Mouse (Mus musculus) megakaryocyte progenitor cell, adult 5-6 weeks (primary cell): ENCODE measurements around the gene Xpnpep2. TPM values are rescaled to one million over a fixed set of nuclear protein-coding genes. Genes with fewer than 3 reads are reported as not detected.

Experiments used
- ATAC-seq: replicated peaks from 2 replicates; pipeline ENCODE4 v1.8.0; 2016; ENCODE audit warnings: mild to moderate bottlenecking, moderate TSS enrichment, inconsistent platforms; ENCODE audit not compliant: poor library complexity
- total RNA-seq, 2 experiments: library from RNA; stranded (forward) in 1 of 2; stranded (reverse) in 1 of 2; fragments of 157-497, 149-512 nt in 1 of 2; fragments of 200-1000 nt in 1 of 2; gene quantifications; 2 replicates each; pipeline versions ENCODE4 v1.2.3 to v1.2.4; 2015 to 2017

Xpnpep2 gene
- not detected in 2 replicates for total RNA-seq (2015)
- not detected in 2 replicates for total RNA-seq (2017)

- ATAC-seq = no peak
Observed at GRCm38 (mm10) chrX:48108394-48109315, at the start of gene Xpnpep2. Gene Xpnpep2 (plus strand): TSS chrX:48108725.

DNA sequence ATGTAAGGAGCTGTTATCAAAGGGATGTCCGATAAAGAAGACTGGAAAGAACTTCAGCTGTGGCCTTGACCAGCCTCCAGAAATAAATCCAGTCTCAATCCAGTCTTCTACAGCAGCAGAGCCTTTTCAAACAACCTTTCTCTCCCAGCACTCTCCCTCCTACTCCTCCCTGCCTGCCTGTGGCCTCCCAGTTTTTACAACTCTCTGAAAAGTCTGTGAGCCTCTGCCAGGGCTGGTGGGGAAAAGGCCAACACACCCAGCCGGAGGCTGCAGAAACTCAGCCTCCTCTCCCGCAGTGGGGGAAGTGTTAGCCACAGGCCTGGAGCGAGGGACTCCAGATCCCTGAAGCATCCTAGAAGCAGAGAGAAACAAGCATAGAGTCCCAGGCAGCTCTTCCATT, 46.0 kb upstream of the Xpnpep2 start:
- no peak for ATAC-seq

DNA sequence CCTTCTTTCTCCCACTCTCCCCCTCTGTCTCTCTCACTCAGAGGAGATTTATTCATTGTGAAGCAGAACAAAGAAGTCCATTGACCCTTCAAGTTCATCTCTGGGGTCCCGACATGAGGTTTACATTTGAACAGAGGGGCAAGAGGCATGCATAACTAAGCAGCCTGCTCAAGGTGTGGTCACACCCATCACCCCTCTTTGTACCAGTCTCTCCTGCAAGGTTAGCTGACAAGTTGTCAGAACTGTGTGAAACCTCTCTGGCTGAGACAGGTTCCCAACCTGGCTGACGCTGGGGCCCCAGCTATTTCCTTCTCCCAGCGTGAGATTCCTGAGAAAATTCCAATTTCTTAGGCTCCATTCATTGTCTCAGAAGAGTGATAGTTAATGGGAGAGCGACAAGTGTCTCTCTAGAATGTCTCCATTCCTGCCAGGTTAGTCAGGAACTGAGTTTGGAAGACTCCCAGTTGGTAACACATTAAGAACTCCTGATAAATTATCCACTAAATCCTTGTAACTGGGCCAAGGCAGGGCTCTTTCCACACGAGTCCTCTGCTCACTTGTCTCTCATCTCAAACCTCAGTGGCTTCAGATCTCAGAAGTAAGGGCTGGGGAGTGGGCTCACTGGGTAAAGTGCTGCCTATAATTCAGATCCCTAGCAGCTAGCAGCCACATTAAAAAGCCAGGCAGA, 44.2 kb upstream of the Xpnpep2 start:
- ATAC-seq = no peak

GRCm38 (mm10) chrX:48066891-48067290, 41.6 kb upstream of the Xpnpep2 start:
- 0 out of 2 replicates have a peak, but pooled peaks have one; percentile 54 for ATAC-seq

DNA sequence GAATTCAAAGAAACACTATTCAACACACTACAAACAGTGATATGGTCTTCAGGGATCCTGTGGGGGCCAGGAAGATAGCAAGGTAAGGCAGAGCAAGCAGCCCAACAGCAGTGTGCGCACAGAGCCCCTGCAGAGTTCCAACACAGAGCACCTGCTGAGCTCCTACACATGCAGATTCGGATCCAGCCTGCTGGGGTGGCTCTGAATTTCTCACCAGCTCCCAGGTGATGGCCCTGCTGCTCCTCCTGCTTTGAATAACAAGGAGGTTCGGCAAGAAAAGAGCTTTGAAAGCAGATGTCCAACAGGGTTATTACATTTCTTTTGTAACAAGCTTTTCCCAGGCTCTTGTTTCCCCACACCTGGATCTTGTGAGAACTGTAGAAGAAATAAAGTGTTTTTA, 36.6 kb upstream of the Xpnpep2 start:
- ATAC-seq = no peak

DNA sequence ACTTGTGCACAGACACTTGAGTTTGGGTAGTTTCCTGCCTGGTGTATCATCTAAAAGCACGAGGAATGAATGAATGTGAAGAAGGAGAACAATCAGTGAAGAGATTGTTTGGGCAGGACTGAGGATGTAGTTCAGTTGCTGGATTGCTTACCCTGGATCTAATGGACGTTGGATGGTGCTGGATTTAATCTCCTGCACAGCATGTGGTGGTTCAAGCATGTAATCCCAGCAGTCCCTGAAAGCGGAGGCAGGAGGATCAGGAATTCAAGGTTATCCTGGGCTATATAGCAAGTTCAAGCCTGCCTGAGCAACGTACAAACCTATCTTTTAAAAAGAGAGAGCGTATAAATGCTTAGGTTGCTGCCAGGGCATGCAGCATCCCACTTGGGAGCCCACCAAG, 36.1 kb upstream of the Xpnpep2 start:
- no peak for ATAC-seq

DNA sequence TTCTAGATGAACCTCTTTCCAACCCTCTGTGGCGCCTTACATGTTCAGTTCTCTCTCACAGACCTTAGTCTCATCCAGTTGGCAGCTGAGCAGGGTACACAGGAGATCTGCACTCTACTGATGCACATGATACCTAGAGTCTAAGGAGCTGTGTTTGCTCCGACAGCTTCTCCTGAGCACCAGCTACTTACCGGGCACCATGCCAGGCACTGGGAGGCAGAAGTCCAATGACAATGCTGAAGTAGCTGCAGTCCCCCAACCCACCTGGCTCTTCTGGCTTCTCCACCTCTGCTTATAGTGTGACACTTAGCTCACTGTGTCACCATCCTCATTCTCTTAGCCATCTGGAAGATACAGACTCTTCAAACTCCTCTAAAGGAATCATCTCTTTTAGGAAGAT, 33.8 kb upstream of the Xpnpep2 start:
- ATAC-seq = no peak

GRCm38 (mm10) chrX:48076806-48077425, 31.6 kb upstream of the Xpnpep2 start:
- ATAC-seq = no peak

DNA sequence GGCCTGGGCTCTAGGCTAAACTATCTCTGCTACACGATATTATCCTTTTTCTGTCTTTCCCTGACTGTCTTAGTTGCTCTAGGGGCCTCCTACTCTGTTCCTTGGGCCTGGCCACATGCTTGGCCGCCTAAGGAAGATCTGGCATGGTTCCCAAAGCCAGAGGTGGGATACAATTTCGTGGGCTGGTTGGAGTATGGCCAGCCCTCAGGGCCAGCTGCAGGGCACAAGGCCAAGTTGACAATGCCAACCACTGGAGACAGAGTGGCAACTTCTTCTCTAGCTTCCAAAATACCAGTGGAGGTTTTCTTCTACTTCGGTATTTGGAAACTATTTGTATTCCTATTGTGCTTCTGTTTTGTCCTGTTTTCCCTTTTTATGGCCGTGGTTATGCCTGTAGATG, 26.2 kb upstream of the Xpnpep2 start:
- ATAC-seq = no peak

GRCm38 (mm10) chrX:48092129-48092528, 16.4 kb upstream of the Xpnpep2 start:
- ATAC-seq = no peak

DNA sequence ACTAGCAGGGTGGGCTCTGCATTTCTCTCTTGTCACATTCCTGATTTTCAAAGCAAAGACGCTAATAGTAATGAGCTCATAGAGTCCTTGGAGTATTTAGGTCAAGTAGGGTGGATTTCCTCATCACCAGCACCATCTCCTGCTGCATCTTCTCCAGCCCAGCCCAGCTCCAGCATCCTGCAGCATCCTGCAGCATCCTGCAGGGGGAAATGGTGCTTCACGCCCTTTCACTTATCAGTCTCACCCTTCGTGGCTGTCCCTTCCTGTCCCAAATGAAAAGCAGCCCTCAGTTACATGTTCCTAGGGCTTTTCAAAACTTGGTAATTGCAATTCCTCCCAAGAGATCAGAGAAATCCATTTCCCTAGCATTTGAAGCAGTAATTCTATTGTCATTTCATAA, 15.0 kb upstream of the Xpnpep2 start:
- ATAC-seq = peak; percentile 76

DNA sequence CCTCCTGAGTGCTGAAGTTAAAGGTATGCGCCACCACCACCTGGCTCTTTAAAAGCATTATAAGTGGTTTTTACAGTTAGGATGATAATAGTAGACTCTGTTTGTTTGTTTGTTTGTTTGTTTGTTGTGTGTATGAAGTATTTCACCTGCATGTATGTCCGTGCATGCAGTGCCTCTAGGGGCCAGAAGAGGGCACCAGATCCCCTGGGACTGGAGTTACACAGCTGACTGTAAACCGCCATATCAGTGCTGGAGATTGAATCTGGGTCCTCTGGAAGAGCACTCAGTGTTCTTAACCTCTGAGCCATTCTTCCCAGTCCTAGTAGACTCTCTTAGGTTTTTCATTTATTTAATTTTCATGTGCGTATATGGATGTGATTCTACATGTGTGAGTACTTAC, 13.9 kb upstream of the Xpnpep2 start:
- peak; percentile 78; the same call in 1 of the 2 replicates for ATAC-seq

GRCm38 (mm10) chrX:48096580-48096979, 11.9 kb upstream of the Xpnpep2 start:
- peak; percentile 54; the same call in 1 of the 2 replicates for ATAC-seq

DNA sequence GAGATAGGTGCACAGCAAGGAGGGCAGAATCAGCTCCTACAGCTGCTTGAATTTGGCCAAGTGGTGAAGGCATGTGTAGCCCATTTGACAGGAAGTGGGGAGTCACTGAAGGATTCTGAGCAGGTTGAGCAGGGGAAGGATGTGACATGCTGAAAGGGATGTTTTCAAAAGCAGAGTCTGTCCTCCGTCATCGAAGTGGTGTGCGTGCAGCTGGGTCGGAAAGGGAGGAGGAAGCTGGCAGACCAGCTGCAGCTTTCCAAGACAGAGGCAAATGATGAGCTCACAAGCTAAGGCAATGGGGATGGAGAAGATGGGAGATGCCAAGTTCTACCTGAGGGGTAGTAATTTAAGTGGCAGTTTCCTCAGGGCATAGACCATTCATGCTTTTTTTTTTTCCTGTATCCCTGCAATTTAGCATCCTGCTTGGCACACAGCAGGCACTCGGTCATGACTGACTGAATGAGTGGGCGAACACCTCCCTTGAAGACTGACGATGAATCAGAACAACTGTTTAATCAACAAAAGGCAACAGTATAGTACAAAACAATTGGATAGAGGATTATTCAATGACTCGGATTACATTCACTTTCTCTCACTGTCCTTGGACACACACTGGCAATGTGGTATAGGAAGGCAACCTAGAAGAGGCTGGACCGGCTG, 9.9 kb upstream of the Xpnpep2 start:
- no peak for ATAC-seq

GRCm38 (mm10) chrX:48099871-48100270, 8.7 kb upstream of the Xpnpep2 start:
- ATAC-seq = 0 out of 2 replicates have a peak, but pooled peaks have one; percentile 29

DNA sequence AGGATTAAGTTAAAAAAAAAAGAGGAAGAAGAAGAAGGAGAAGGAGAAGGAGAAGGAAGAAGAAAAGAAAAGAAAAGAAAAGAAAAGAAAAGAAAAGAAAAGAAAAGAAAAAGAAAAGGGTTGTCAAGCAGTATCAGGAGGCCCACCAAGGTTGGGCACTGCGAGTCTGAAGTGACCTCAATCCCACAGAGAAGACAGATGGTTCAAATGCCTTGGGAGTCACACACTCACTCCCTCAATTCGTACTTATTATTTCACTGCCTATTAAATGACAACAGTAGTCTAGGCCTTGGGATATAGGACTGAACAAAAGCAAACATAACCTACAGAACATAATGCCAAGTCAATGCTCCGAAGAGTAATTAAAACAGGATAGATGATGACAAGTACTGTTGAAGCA, 5.3 kb upstream of the Xpnpep2 start:
- no peak for ATAC-seq

DNA sequence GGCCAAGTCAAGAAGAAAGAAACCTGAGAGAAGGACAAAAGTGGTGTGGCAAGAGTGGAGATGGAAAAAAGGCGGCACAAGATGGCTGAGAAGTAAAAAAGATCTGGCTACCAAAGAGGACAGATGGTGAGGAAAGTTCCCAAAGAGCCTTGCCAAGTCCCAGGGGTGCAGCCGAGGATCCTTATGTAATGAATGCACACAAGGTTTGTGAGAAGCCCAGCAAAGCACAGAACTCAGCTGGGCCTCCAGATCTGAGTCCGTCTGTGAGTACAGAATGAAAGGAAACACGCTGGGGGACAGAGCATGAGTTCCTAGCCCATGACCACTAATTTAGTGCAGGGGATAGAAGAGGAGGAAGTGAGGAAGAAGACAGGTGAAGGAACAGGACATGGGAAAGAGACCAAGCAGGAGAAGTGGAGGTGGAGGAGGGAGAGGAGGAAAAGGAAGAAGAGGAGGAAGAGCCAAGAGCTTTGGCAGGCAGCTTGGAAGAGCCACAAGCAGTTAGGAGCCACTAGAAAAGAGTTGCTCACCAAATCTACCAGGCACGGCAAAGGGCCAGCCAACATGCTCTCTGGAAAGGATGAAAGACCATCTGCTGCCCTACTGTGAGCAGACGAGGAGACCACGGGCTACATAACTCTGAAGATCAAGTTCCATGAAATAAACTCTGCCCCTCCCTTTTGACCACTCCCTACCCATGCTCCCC, 3.6 kb upstream of the Xpnpep2 start:
- no peak for ATAC-seq

DNA sequence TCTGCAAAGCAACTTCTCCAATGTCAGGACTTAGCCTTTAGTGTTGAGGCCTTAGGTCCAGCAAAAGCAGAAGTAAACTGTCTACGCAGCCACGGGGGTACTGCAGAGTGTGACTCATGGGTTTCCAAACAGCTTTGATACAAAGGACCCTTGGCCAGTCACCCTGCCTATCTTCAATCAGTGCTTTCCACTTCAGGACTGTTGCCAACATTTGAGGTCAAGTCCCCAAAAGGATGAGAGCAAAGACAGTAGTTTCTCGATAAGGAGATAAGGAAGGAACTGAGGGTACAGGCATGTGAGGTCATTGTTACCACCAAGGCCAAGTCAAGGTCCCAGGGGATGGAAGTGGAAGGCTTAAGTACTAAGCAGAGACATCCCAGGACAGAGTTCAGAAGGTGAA, 2.3 kb upstream of the Xpnpep2 start:
- ATAC-seq = peak; percentile 92

- no peak for ATAC-seq
Observed at GRCm38 (mm10) chrX:48109316-48109655, 761 bp downstream of the Xpnpep2 start.

- ATAC-seq = peak; percentile 52
Observed at GRCm38 (mm10) chrX:48119294-48119693, 10.8 kb downstream of the Xpnpep2 start.
